ENCODE assay signal across 8 mouse cellular contexts in the genomic region with DNA sequence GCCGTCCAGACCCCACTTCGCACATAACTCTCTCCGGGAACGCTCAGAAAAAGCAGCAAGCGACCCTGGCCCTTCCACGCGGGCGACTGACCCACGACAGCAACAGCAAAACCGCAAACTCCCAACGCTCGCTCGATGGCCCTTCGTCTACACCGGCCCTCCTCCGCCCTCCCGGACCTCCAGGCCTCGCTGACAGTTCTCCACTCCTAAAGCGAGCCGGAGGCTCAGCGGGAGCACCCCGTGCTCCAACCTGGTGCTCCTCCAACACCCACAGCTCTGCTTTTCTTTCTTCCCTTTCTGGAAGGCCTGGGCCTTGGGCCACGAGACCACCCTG. TPM values are rescaled to one million over a fixed set of nuclear protein-coding genes. Genes with fewer than 3 reads are reported as not detected.
DNase-seq lines count a peak whose midpoint lies in the region; ATAC-seq and TF ChIP-seq lines count a peak whose summit lies in the region.
"Not testable (repeated sequence)": the region's sequence is repeated elsewhere in the genome, so short reads cannot be mapped to it uniquely, and the experiment has no call there.

No protein-coding gene starts in this region.

- H3K27ac ChIP-seq in bone marrow, adult 2 months (ENCODE audit: control insufficient read depth, insufficient read depth, low read depth, low read length, poor library complexity), result not testable (repeated sequence)
- H3K27ac ChIP-seq in heart, embryonic 10.5 days, result peak overlapping the region; percentile 76; the same call in 1 of the 2 replicates
- peak overlapping the region; percentile 36 for H3K27ac ChIP-seq in hindbrain, embryonic 16.5 days (ENCODE audit: low read depth, low read length)
- peak overlapping the region; percentile 50 for H3K27ac ChIP-seq in limb, embryonic 10.5 days
- peak overlapping the region; percentile 70 for H3K27ac ChIP-seq in midbrain, embryonic 14.5 days (replicated peaks; ENCODE audit: low read depth, low read length)
- peak overlapping the region; percentile 67 for H3K27ac ChIP-seq in stomach, embryonic 15.5 days

- H3K36me3 ChIP-seq in erythroblast, embryonic 14.5 days (ENCODE audit: control insufficient read depth); heart, embryonic 10.5 days; hindbrain, embryonic 16.5 days (ENCODE audit: control insufficient read depth, insufficient read depth, low read length); limb, embryonic 10.5 days; midbrain, embryonic 14.5 days (ENCODE audit: control insufficient read depth, insufficient read depth, low read length); stomach, embryonic 15.5 days: not testable (repeated sequence)

- ATAC-seq in hindbrain, embryonic 16.5 days; stomach, embryonic 15.5 days (ENCODE audit: insufficient read depth, low FRiP score, low read depth): not testable (repeated sequence)
- ATAC-seq in midbrain, embryonic 14.5 days (ENCODE audit: low FRiP score, low TSS enrichment), result peak; percentile 59

- peak overlapping the region; percentile 66 for H3K4me2 ChIP-seq in hindbrain, embryonic 16.5 days (ENCODE audit: low read length)
- H3K4me2 ChIP-seq in midbrain, embryonic 14.5 days (ENCODE audit: low read length), result peak overlapping the region; percentile 63
- peak overlapping the region; percentile 81 for H3K4me2 ChIP-seq in stomach, embryonic 15.5 days

- H3K4me3 ChIP-seq in bone marrow, adult 2 months (replicated peaks; ENCODE audit: control insufficient read depth, low read depth, low read length), result peak overlapping the region; percentile 67
- H3K4me3 ChIP-seq in erythroblast, embryonic 14.5 days (replicated peaks), result peak overlapping the region; percentile 57
- peak overlapping the region; percentile 74 for H3K4me3 ChIP-seq in heart, embryonic 10.5 days
- H3K4me3 ChIP-seq in hindbrain, embryonic 16.5 days (ENCODE audit: low read length), result peak overlapping the region; percentile 60
- H3K4me3 ChIP-seq in limb, embryonic 10.5 days, result peak overlapping the region; percentile 67
- H3K4me3 ChIP-seq in lung, adult 2 months (replicated peaks; ENCODE audit: extremely low read depth, low read depth, low read length), result peak overlapping the region; percentile 81
- H3K4me3 ChIP-seq in midbrain, embryonic 14.5 days (replicated peaks; ENCODE audit: low read depth, low read length), result peak overlapping the region; percentile 65
- peak overlapping the region; percentile 68 for H3K4me3 ChIP-seq in stomach, embryonic 15.5 days (replicated peaks)

- H3K27me3 ChIP-seq in erythroblast, embryonic 14.5 days (ENCODE audit: control insufficient read depth), result peaks cover 34% of the 10 kb centered on the region
- peaks cover 15% of the 10 kb centered on the region; the same call in 1 of the 2 replicates for H3K27me3 ChIP-seq in heart, embryonic 10.5 days (ENCODE audit: insufficient read depth, poor library complexity, severe bottlenecking)
- not testable (repeated sequence) for H3K27me3 ChIP-seq in hindbrain, embryonic 16.5 days (replicated peaks; ENCODE audit: control insufficient read depth, insufficient read depth, low read length); midbrain, embryonic 14.5 days (ENCODE audit: control insufficient read depth, insufficient read depth, low read length); stomach, embryonic 15.5 days (replicated peaks)
- peaks cover 10% of the 10 kb centered on the region; the same call in 1 of the 2 replicates for H3K27me3 ChIP-seq in limb, embryonic 10.5 days (ENCODE audit: low read depth, poor library complexity, severe bottlenecking)

- H3K4me1 ChIP-seq in bone marrow, adult 2 months (ENCODE audit: control insufficient read depth, insufficient read depth, low read length); heart, embryonic 10.5 days; hindbrain, embryonic 16.5 days (ENCODE audit: control insufficient read depth, insufficient read depth, low read depth, low read length); limb, embryonic 10.5 days; lung, adult 2 months (ENCODE audit: control insufficient read depth, insufficient read depth, low read length); midbrain, embryonic 14.5 days (ENCODE audit: control insufficient read depth, insufficient read depth, low read length); stomach, embryonic 15.5 days: not testable (repeated sequence)
- peaks cover 14% of the 10 kb centered on the region for H3K4me1 ChIP-seq in erythroblast, embryonic 14.5 days (ENCODE audit: control insufficient read depth)

- under 1% methylated on average over 22 of the region's 23 CpGs for WGBS in bone marrow, adult 2 months
- 1% methylated on average over 22 of the region's 23 CpGs for WGBS in heart, embryonic 10.5 days
- 2% methylated on average over 22 of the region's 23 CpGs for WGBS in hindbrain, embryonic 16.5 days
- WGBS in limb, embryonic 10.5 days, result 4% methylated on average over 22 of the region's 23 CpGs
- WGBS in lung, adult 2 months, result 2% methylated on average over 22 of the region's 23 CpGs
- 1% methylated on average over 22 of the region's 23 CpGs for WGBS in midbrain, embryonic 14.5 days
- WGBS in stomach, embryonic 15.5 days, result 0% methylated on average over 22 of the region's 23 CpGs

- not testable (repeated sequence) for H3K9me3 ChIP-seq in erythroblast, embryonic 14.5 days (ENCODE audit: control insufficient read depth, low read length); heart, embryonic 10.5 days; hindbrain, embryonic 16.5 days (ENCODE audit: control insufficient read depth, low read length); limb, embryonic 10.5 days (replicated peaks); midbrain, embryonic 14.5 days (ENCODE audit: control insufficient read depth, low read length); stomach, embryonic 15.5 days

- TF ChIP-seq POLR2A in bone marrow, adult 2 months (IDR thresholded peaks at IDR 0.05; ENCODE audit: borderline replicate concordance, control insufficient read depth, low read depth, low read length); lung, adult 2 months (IDR thresholded peaks at IDR 0.05; ENCODE audit: borderline replicate concordance, extremely low read depth, low read depth, low read length): not testable (repeated sequence)

- not testable (repeated sequence) for DNase-seq in heart, embryonic 10.5 days (ENCODE audit: low spot score); limb, embryonic 10.5 days (ENCODE audit: low spot score); lung, adult 2 months; midbrain, embryonic 14.5 days

- peak overlapping the region; percentile 72 for H3K9ac ChIP-seq in hindbrain, embryonic 16.5 days (ENCODE audit: low read depth, low read length)
- H3K9ac ChIP-seq in midbrain, embryonic 14.5 days (replicated peaks; ENCODE audit: low read length), result peak overlapping the region; percentile 48
- H3K9ac ChIP-seq in stomach, embryonic 15.5 days, result peak overlapping the region; percentile 39

- TF ChIP-seq CTCF in bone marrow, adult 2 months (IDR thresholded peaks at IDR 0.05; ENCODE audit: control insufficient read depth, insufficient read depth, low read length); lung, adult 2 months (IDR thresholded peaks at IDR 0.05; ENCODE audit: insufficient read depth, low read length): not testable (repeated sequence)

RNA-seq across cellular contexts. Expression of gene Ezh2, which starts 56.2 kb away (rescaled TPM):
- 156 and 256 TPM in 2 replicates for polyA plus RNA-seq in bone marrow, adult 2 months (2011; ENCODE audit: insufficient read depth, insufficient read length, low replicate concordance, missing spikeins)
- polyA plus RNA-seq in erythroblast, embryonic 14.5 days (2012), result 2.1 and 3.7 TPM in 2 replicates
- polyA plus RNA-seq in heart, embryonic 10.5 days (2016; fragmentation: Nextera tagmentation; extraction: Ambion mirVana), result 68.1 and 111 TPM in 2 replicates
- polyA plus RNA-seq in hindbrain, embryonic 16.5 days (2015; fragmentation: Nextera tagmentation; extraction: Ambion mirVana), result 45.9 and 46.5 TPM in 2 replicates
- 150 and 171 TPM in 2 replicates for polyA plus RNA-seq in limb, embryonic 10.5 days (2016; fragmentation: Nextera tagmentation; extraction: Ambion mirVana)
- polyA plus RNA-seq in lung, adult 2 months (2012; rRNA removed), result 2.6 and 4.9 TPM in 2 replicates
- polyA plus RNA-seq in midbrain, embryonic 14.5 days (2014; fragmentation: Nextera tagmentation; extraction: Ambion mirVana), result 79.0 and 91.9 TPM in 2 replicates
- polyA plus RNA-seq in stomach, embryonic 15.5 days (2015; fragmentation: Nextera tagmentation; extraction: Ambion mirVana), result 85.6 and 90.7 TPM in 2 replicates
